Mouse (Mus musculus) gonadal fat pad, adult 2 months (tissue): Measurements from ENCODE around the gene Naa35. TPM values are rescaled to one million over a fixed set of nuclear protein-coding genes. Genes with fewer than 3 reads are reported as not detected.

Experiments used
- DNase-seq: peaks from one replicate; pipeline ENCODE4 v3.0.0-alpha.2; 2012; ENCODE audit warnings: low read depth
- polyA plus RNA-seq: library from polyadenylated mRNA; depleted of rRNA; stranded (reverse); fragments of >200 nt; gene quantifications from 2 replicates; pipeline ENCODE4 v1.2.3, GENCODE M21; 2012; rRNA removed

Naa35 gene
- polyA plus RNA-seq, 1 experiment = 33.8 TPM

GRCm38 (mm10) chr13:59669946-59670345 is 84.9 kb downstream of the Naa35 start:
- no peak for DNase-seq

GRCm38 (mm10) chr13:59671521-59671920 is 86.5 kb downstream of the Naa35 start:
- DNase-seq = no peak

- no peak for DNase-seq
Observed at GRCm38 (mm10) chr13:59672248-59672647, 87.2 kb downstream of the Naa35 start.

GRCm38 (mm10) chr13:59673597-59673996 is 88.5 kb downstream of the Naa35 start:
- DNase-seq = no peak

- DNase-seq = no peak
Observed at GRCm38 (mm10) chr13:59674215-59674614, 89.2 kb downstream of the Naa35 start.

- DNase-seq = no peak
Observed at GRCm38 (mm10) chr13:59674761-59675150, 89.7 kb downstream of the Naa35 start.

GRCm38 (mm10) chr13:59675151-59676011 is 90.3 kb downstream of the Naa35 start, which contains the start of gene Golm1:
Golm1 (minus strand) TSS chr13:59675811.
- no peak for DNase-seq

- no peak for DNase-seq
Observed at GRCm38 (mm10) chr13:59676316-59677229, 91.5 kb downstream of the Naa35 start.

GRCm38 (mm10) chr13:59679306-59679705 is 94.2 kb downstream of the Naa35 start:
- DNase-seq = no peak

- no peak for DNase-seq
Observed at GRCm38 (mm10) chr13:59679908-59680307, 94.8 kb downstream of the Naa35 start.

GRCm38 (mm10) chr13:59682629-59683028 is 97.6 kb downstream of the Naa35 start:
- no peak for DNase-seq

GRCm38 (mm10) chr13:59685236-59685635 is 100.2 kb downstream of the Naa35 start:
- no peak for DNase-seq

Other genes with a start within 250 kb of the Naa35 start
- gene Agtpbp1, start within 50 bp of the Naa35 start, polyA plus RNA-seq = 8.8 and 11.0 TPM in 2 replicates
- 18.9 and 22.8 TPM in 2 replicates for gene Golm1, start 90.6 kb downstream of the Naa35 start, polyA plus RNA-seq
- gene 4921517D22Rik, start 108.8 kb downstream of the Naa35 start, polyA plus RNA-seq = 0.05 TPM in 1 of 2 replicates, not detected in the other
- gene Spata31d1a, start 125.1 kb downstream of the Naa35 start, polyA plus RNA-seq = 0.20 and 0.24 TPM in 2 replicates
- 0.18 and 0.43 TPM in 2 replicates for gene Spata31d1b, start 127.0 kb downstream of the Naa35 start, polyA plus RNA-seq
- gene Spata31d1d, start 146.5 kb downstream of the Naa35 start, polyA plus RNA-seq = 0.04 and 0.24 TPM in 2 replicates
- gene 1700014D04Rik, start 161.5 kb downstream of the Naa35 start, polyA plus RNA-seq = 0.04 and 0.13 TPM in 2 replicates
- gene Isca1, start 184.6 kb downstream of the Naa35 start, polyA plus RNA-seq = 122 and 148 TPM in 2 replicates
- not detected in 2 replicates for gene Gm49354, start 197.0 kb downstream of the Naa35 start, polyA plus RNA-seq
- 17.1 and 19.0 TPM in 2 replicates for gene Tut7, start 237.9 kb downstream of the Naa35 start, polyA plus RNA-seq